Mouse (Mus musculus): ENCODE data around the gene Srek1ip1.

- TF ChIP-seq CTCF (IDR thresholded peaks at IDR 0.05; ENCODE audit: borderline replicate concordance, control insufficient read depth, extremely low read depth, insufficient read depth, low read length, poor library complexity) (no peak), POLR2A (IDR thresholded peaks at IDR 0.05; ENCODE audit: control insufficient read depth, extremely low read depth, insufficient read depth, low read length, poor library complexity) (no peak)
These were observed 61.4 kb downstream of the Srek1ip1 start for GRCm38 (mm10) chr13:104853645-104854044.
